7 mouse cellular contexts compared by ENCODE assay signal in the genomic region with DNA sequence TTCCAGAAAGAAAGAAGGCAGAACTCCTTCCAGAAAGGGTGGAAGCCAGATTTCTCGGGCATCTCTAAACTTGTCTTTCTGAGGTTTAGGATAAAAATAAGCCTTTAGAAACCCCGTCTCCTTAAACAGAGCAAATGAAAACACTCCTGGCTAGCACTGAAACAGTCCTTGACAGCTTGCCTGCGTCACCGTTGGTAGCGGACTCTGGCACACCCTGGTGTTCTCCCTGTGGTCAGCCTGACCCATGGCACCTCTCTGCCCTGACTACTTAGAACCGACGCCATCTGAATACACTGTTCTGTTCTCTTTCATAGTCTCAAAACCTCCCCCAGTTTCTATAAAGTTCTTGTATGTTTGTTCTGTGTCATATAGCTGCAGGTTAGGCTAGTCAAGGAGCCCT. TPM values are rescaled to one million over a fixed set of nuclear protein-coding genes. Genes with fewer than 3 reads are reported as not detected.
DNase-seq lines count a peak whose midpoint lies in the region; ATAC-seq and TF ChIP-seq lines count a peak whose summit lies in the region.

No protein-coding gene starts in this region.

- H3K79me2 ChIP-seq in liver, adult 2 months (ENCODE audit: control insufficient read depth, insufficient read depth, low read length) = peaks cover 34% of the 10 kb centered on the region

- DNase-seq in liver, adult 2 months (ENCODE audit: extremely low read depth, low read depth, low spot score) = peak; percentile 92
- no peak for DNase-seq in liver, embryonic 11.5 days (ENCODE audit: low spot score)
- peak; percentile 77 for DNase-seq in adrenal gland, postnatal 14 days
- peak; percentile 70 for DNase-seq in fibroblast of lung, adult 2 months (ENCODE audit: low read depth)
- no peak for DNase-seq in embryo, embryonic 10 days (ENCODE audit: low spot score)

- TF ChIP-seq CTCF in liver, adult 2 months (IDR thresholded peaks at IDR 0.05; ENCODE audit: low read depth, low read length) = peak; percentile 72

- H3K4me1 ChIP-seq in liver, adult 2 months (ENCODE audit: control insufficient read depth, insufficient read depth, low read length) = peaks cover 36% of the 10 kb centered on the region
- peaks cover 16% of the 10 kb centered on the region for H3K4me1 ChIP-seq in liver, embryonic 11.5 days (replicated peaks; ENCODE audit: control insufficient read depth, insufficient read depth, low read length)
- H3K4me1 ChIP-seq in limb, embryonic 15.5 days = peaks cover 33% of the 10 kb centered on the region

- no peak for ATAC-seq in liver, embryonic 11.5 days (replicated peaks; ENCODE audit: low FRiP score)
- ATAC-seq in limb, embryonic 15.5 days (ENCODE audit: insufficient number of reproducible peaks, low FRiP score, low TSS enrichment, low read depth) = peak; percentile 68; the same call in 1 of the 2 replicates
- no peak for ATAC-seq in activated CD4-positive, CD25-positive, alpha-beta regulatory T cell, adult 4 months

- WGBS in liver, adult 2 months = 15% methylated on average over 7 of the region's 7 CpGs
- 78% methylated on average over 7 of the region's 7 CpGs for WGBS in liver, embryonic 11.5 days
- 46% methylated on average over 7 of the region's 7 CpGs for WGBS in limb, embryonic 15.5 days

- H3K27ac ChIP-seq in liver, adult 2 months (replicated peaks; ENCODE audit: insufficient read depth, low read depth, low read length) = peak overlapping the region; percentile 75
- no peak overlapping the region for H3K27ac ChIP-seq in liver, embryonic 11.5 days (ENCODE audit: low read depth, low read length)
- peak overlapping the region; percentile 83 for H3K27ac ChIP-seq in limb, embryonic 15.5 days

- peak overlapping the region; percentile 15; the same call in 1 of the 2 replicates for H3K9ac ChIP-seq in liver, adult 2 months (ENCODE audit: low read depth, low read length)
- no peak overlapping the region; the same call in 1 of the 2 replicates for H3K9ac ChIP-seq in liver, embryonic 11.5 days (ENCODE audit: low read depth, low read length)
- no peak overlapping the region for H3K9ac ChIP-seq in limb, embryonic 15.5 days

- H3K9me3 ChIP-seq in liver, embryonic 11.5 days (ENCODE audit: control insufficient read depth, low read length) = no peaks in the 10 kb centered on the region
- no peaks in the 10 kb centered on the region for H3K9me3 ChIP-seq in limb, embryonic 15.5 days

- no peak overlapping the region for H3K4me2 ChIP-seq in liver, embryonic 11.5 days
- no peak overlapping the region for H3K4me2 ChIP-seq in limb, embryonic 15.5 days

- no peak overlapping the region for H3K4me3 ChIP-seq in liver, adult 2 months (ENCODE audit: insufficient read depth, low read depth, low read length)
- no peak overlapping the region for H3K4me3 ChIP-seq in liver, embryonic 11.5 days (ENCODE audit: low read depth, low read length)
- H3K4me3 ChIP-seq in limb, embryonic 15.5 days = no peak overlapping the region

- no peaks in the 10 kb centered on the region for H3K27me3 ChIP-seq in liver, adult 2 months (ENCODE audit: control insufficient read depth, insufficient read depth, low read length)
- H3K27me3 ChIP-seq in liver, embryonic 11.5 days (replicated peaks; ENCODE audit: control insufficient read depth, insufficient read depth, low read length) = no peaks in the 10 kb centered on the region
- no peaks in the 10 kb centered on the region for H3K27me3 ChIP-seq in limb, embryonic 15.5 days

- peaks cover 19% of the 10 kb centered on the region for H3K36me3 ChIP-seq in liver, adult 2 months (ENCODE audit: control insufficient read depth, insufficient read depth, low read length)
- H3K36me3 ChIP-seq in liver, embryonic 11.5 days (ENCODE audit: control insufficient read depth, insufficient read depth, low read length) = peaks cover 1% of the 10 kb centered on the region; the same call in 1 of the 2 replicates
- peaks cover 9% of the 10 kb centered on the region; the same call in 1 of the 2 replicates for H3K36me3 ChIP-seq in limb, embryonic 15.5 days

- TF ChIP-seq POLR2A in liver, adult 2 months (IDR thresholded peaks at IDR 0.05; ENCODE audit: extremely low read depth, insufficient read depth, low read length) = no peak

RNA-seq across cellular contexts. Expression of gene Scarb2, which starts 17.7 kb away (rescaled TPM):
- 112 and 122 TPM in 2 replicates for total RNA-seq in liver, adult 2 months (2014; rRNA removed)
- polyA plus RNA-seq in liver, adult 2 months (2012; rRNA removed) = 28.5 and 32.4 TPM in 2 replicates
- polyA plus RNA-seq in liver, embryonic 11.5 days (2014; fragmentation: Nextera tagmentation; extraction: Ambion mirVana) = 5.7 and 7.0 TPM in 2 replicates
- 67.4 and 73.7 TPM in 2 replicates for total RNA-seq in adrenal gland, postnatal 14 days (2021)
- 13.6 and 14.3 TPM in 2 replicates for polyA plus RNA-seq in limb, embryonic 15.5 days (2015; fragmentation: Nextera tagmentation; extraction: Ambion mirVana)
- polyA plus RNA-seq in activated CD4-positive, CD25-positive, alpha-beta regulatory T cell, adult 4 months (2017; shearing (Covaris generic)) = 10 to 100 TPM; 10.6 to 11.8 TPM

RNA-seq across cellular contexts. Expression of gene Nup54, which starts 53.9 kb away (rescaled TPM):
- 20.0 and 21.9 TPM in 2 replicates for total RNA-seq in liver, adult 2 months (2014; rRNA removed)
- 13.4 and 13.7 TPM in 2 replicates for polyA plus RNA-seq in liver, adult 2 months (2012; rRNA removed)
- 72.5 and 82.5 TPM in 2 replicates for polyA plus RNA-seq in liver, embryonic 11.5 days (2014; fragmentation: Nextera tagmentation; extraction: Ambion mirVana)
- 37.2 and 42.1 TPM in 2 replicates for total RNA-seq in adrenal gland, postnatal 14 days (2021)
- polyA plus RNA-seq in limb, embryonic 15.5 days (2015; fragmentation: Nextera tagmentation; extraction: Ambion mirVana) = 45.4 and 47.7 TPM in 2 replicates
- 10 to 100 TPM; 34.5 to 40.6 TPM for polyA plus RNA-seq in activated CD4-positive, CD25-positive, alpha-beta regulatory T cell, adult 4 months (2017; shearing (Covaris generic))

Comparison
In these comparisons a context has a peak if more than half of its experiments do, and no peak if none do; other contexts are left out.
1. DNase-seq: peak in liver, adult 2 months (single experiment), adrenal gland, postnatal 14 days (single experiment) and fibroblast of lung, adult 2 months (single experiment); none in liver, embryonic 11.5 days (single experiment) and embryo, embryonic 10 days (single experiment).